Mouse (Mus musculus): ENCODE measurements around the gene G6pc3. TPM values are rescaled to one million over a fixed set of nuclear protein-coding genes. Genes with fewer than 3 reads are reported as not detected.

The G6pc3 gene
- polyA plus RNA-seq, 1 experiment from 2014 or later = 27.6 TPM

GRCm38 (mm10) chr11:102159781-102160180, 29.6 kb upstream of the G6pc3 start:
- Histone ChIP-seq H3K27me3 (no peaks in the 10 kb centered on the region), H3K9me3 (no peaks in the 10 kb centered on the region), H3K4me3 (no peak overlapping the region), H3K4me2 (no peak overlapping the region), H3K27ac (no peak overlapping the region), H3K4me1 (peaks cover 5% of the 10 kb centered on the region; the same call in 1 of the 2 replicates), H3K9ac (no peak overlapping the region), H3K36me3 (peaks cover 36% of the 10 kb centered on the region)
- no peak for ATAC-seq (ENCODE audit: insufficient number of reproducible peaks, low FRiP score, low TSS enrichment, low read depth)
- 66% methylated on average over 5 of the region's 5 CpGs for WGBS

DNA sequence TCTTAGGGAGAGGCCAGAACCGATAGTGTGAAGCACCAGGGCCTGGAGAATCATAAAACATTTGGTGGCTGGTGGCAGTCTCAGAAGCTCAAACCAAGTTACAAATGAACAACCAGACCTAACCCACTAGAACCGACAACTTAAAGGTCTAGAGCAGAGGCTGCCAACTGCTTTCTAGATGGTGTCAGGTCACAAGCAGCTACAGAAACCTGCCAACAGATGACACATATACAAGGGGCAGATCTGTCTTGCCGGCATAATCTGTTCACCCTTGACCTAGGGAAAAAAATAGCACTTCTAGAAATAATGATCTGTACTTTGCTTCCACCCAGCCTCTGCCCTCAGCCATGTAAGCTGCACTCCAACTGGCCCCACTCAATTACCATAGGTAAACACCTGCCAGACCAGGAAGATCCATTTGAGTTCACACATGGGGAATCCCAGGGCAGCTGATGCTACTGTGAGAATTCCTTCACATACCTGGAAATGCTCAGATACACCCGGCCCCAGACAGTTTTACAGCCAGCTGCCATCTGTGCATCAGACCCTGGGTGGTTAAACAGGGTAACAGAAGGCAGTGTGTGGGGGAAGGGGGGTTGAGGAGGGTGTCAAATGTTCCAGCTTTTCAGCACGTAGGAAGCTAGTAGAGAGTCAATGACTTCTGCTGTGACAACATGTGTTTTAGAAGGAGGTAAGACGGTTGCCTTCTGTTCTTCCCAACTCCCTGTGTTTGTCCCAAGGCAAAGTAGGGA, 23.3 kb upstream of the G6pc3 start:
- Histone ChIP-seq H3K4me2 (no peak overlapping the region), H3K27ac (no peak overlapping the region), H3K4me3 (no peak overlapping the region), H3K4me1 (0 out of 2 replicates have a peak, but pooled peaks cover 2% of the 10 kb centered on the region), H3K27me3 (no peaks in the 10 kb centered on the region), H3K9ac (no peak overlapping the region), H3K36me3 (peaks cover 81% of the 10 kb centered on the region), H3K9me3 (no peaks in the 10 kb centered on the region)
- 32% methylated on average over 6 of the region's 6 CpGs for WGBS
- 0 out of 2 replicates have a peak, but pooled peaks have one; percentile 40 for ATAC-seq (ENCODE audit: insufficient number of reproducible peaks, low FRiP score, low TSS enrichment, low read depth)

- Histone ChIP-seq H3K9ac (no peak overlapping the region), H3K27ac (no peak overlapping the region), H3K4me1 (0 out of 2 replicates have a peak, but pooled peaks cover 2% of the 10 kb centered on the region), H3K4me2 (no peak overlapping the region), H3K36me3 (peaks cover 74% of the 10 kb centered on the region), H3K4me3 (no peak overlapping the region), H3K27me3 (no peaks in the 10 kb centered on the region), H3K9me3 (no peaks in the 10 kb centered on the region)
- ATAC-seq (ENCODE audit: insufficient number of reproducible peaks, low FRiP score, low TSS enrichment, low read depth) = no peak
- 85% methylated on average over 5 of the region's 5 CpGs for WGBS
Observed at GRCm38 (mm10) chr11:102167539-102167938, 21.9 kb upstream of the G6pc3 start.

- Histone ChIP-seq H3K4me1 (0 out of 2 replicates have a peak, but pooled peaks cover 2% of the 10 kb centered on the region), H3K36me3 (peaks cover 67% of the 10 kb centered on the region)
- whole genome bisulfite sequencing = 83% methylated on average over 5 of the region's 5 CpGs
Observed at GRCm38 (mm10) chr11:102168689-102169088, 20.7 kb upstream of the G6pc3 start.

DNA sequence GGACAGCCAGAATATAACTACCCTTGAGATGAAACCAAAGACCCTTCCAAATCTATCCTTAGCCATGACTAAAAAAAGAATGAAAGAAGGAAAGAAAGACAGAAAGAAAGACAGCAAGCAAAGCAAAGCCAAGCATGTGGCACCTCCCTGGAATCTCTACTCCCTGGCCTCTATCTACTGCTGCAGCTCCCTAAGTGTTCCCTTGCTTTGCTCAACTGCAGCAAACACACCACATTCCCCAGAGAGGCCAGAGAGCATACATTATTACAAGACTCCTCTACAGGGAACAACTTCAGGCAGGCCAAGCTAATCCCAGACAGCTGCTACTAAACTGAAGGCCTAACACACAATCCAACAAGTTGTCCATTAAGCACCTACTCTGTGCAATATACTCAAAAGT, 9.6 kb upstream of the G6pc3 start:
- Histone ChIP-seq H3K9me3 (no peaks in the 10 kb centered on the region), H3K4me3 (no peak overlapping the region), H3K4me1 (peaks cover 12% of the 10 kb centered on the region), H3K27me3 (no peaks in the 10 kb centered on the region), H3K4me2 (no peak overlapping the region), H3K27ac (no peak overlapping the region), H3K9ac (no peak overlapping the region), H3K36me3 (peaks cover 46% of the 10 kb centered on the region)
- ATAC-seq (ENCODE audit: insufficient number of reproducible peaks, low FRiP score, low TSS enrichment, low read depth) = no peak

More at GRCm38 (mm10) chr11:102168689-102169088, 20.7 kb upstream of the G6pc3 start:
- Histone ChIP-seq H3K9me3 (no peaks in the 10 kb centered on the region), H3K27me3 (no peaks in the 10 kb centered on the region), H3K4me3 (no peak overlapping the region), H3K4me2 (no peak overlapping the region), H3K9ac (no peak overlapping the region), H3K27ac (no peak overlapping the region)
- no peak for ATAC-seq (ENCODE audit: insufficient number of reproducible peaks, low FRiP score, low TSS enrichment, low read depth)

GRCm38 (mm10) chr11:102184253-102184645, 5.2 kb upstream of the G6pc3 start:
- Histone ChIP-seq H3K27ac (peak overlapping the region; percentile 95), H3K36me3 (peaks cover 12% of the 10 kb centered on the region; the same call in 1 of the 2 replicates), H3K4me3 (peak overlapping the region; percentile 89), H3K4me2 (peak overlapping the region; percentile 59), H3K27me3 (no peaks in the 10 kb centered on the region), H3K4me1 (peaks cover 23% of the 10 kb centered on the region), H3K9me3 (no peaks in the 10 kb centered on the region), H3K9ac (peak overlapping the region; percentile 85)
- WGBS = under 1% methylated on average over 7 of the region's 7 CpGs
- no peak for ATAC-seq (ENCODE audit: insufficient number of reproducible peaks, low FRiP score, low TSS enrichment, low read depth)

GRCm38 (mm10) chr11:102184646-102185495, 4.5 kb upstream of the G6pc3 start, which contains the start of gene Lsm12:
Gene Lsm12, minus strand, starts transcription at chr11:102185296.
- Histone ChIP-seq H3K9ac (peak within 1 kb of the TSS; percentile 85), H3K9me3 (no peaks in the 10 kb centered on the region), H3K4me2 (peak within 1 kb of the TSS; percentile 59), H3K36me3 (peaks cover 10% of the 10 kb centered on the region; the same call in 1 of the 2 replicates), H3K27me3 (no peaks in the 10 kb centered on the region), H3K27ac (peak within 1 kb of the TSS; percentile 95), H3K4me3 (peak within 1 kb of the TSS; percentile 89), H3K4me1 (peaks cover 25% of the 10 kb centered on the region)
- WGBS = 1% methylated on average over 67 of the region's 70 CpGs
- ATAC-seq (ENCODE audit: insufficient number of reproducible peaks, low FRiP score, low TSS enrichment, low read depth) = peak; percentile 82

DNA sequence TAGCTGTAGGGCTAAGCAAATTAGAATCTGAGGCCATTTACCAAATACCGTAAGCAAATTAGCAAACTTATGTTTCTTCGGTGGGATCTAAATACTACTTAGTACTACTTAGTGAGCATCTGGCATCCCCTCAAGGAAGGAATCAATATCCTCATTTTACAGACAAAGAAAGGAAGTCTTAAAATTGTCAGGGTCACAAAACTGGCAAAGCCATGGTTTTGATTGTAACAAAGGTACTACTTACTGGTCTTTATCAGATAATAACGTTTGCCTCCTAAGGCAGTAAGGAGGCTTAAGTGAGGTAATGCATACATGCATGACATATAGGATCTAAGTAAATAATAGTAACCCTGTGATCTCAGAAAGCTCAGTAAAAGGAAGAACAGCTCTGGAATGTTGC, 3.7 kb upstream of the G6pc3 start:
- H3K27ac ChIP-seq = peak overlapping the region; percentile 95

GRCm38 (mm10) chr11:102186235-102186634, 3.2 kb upstream of the G6pc3 start:
- no peak overlapping the region for H3K9ac ChIP-seq
- H3K4me1 ChIP-seq = peaks cover 35% of the 10 kb centered on the region
- no peak overlapping the region for H3K27ac ChIP-seq
- WGBS = 71% methylated on average over 1 of the region's 1 CpGs
- H3K36me3 ChIP-seq = peaks cover 7% of the 10 kb centered on the region; the same call in 1 of the 2 replicates
- no peak overlapping the region for H3K4me3 ChIP-seq
- no peak for ATAC-seq (ENCODE audit: insufficient number of reproducible peaks, low FRiP score, low TSS enrichment, low read depth)
- no peaks in the 10 kb centered on the region for H3K27me3 ChIP-seq
- H3K4me2 ChIP-seq = no peak overlapping the region
- H3K9me3 ChIP-seq = no peaks in the 10 kb centered on the region

More for the DNA sequence above, 3.7 kb upstream of the G6pc3 start:
- no peak for ATAC-seq (ENCODE audit: insufficient number of reproducible peaks, low FRiP score, low TSS enrichment, low read depth)
- Histone ChIP-seq H3K9me3 (no peaks in the 10 kb centered on the region), H3K4me2 (peak overlapping the region; percentile 59), H3K4me3 (peak overlapping the region; percentile 89), H3K36me3 (peaks cover 10% of the 10 kb centered on the region; the same call in 1 of the 2 replicates), H3K9ac (no peak overlapping the region), H3K27me3 (no peaks in the 10 kb centered on the region), H3K4me1 (peaks cover 29% of the 10 kb centered on the region)
- WGBS = 45% methylated on average over 3 of the region's 3 CpGs

GRCm38 (mm10) chr11:102188980-102189379, 440 bp upstream of the G6pc3 start:
- whole genome bisulfite sequencing = 66% methylated on average over 6 of the region's 6 CpGs
- Histone ChIP-seq H3K36me3 (peaks cover 13% of the 10 kb centered on the region), H3K27me3 (no peaks in the 10 kb centered on the region), H3K9ac (no peak overlapping the region), H3K4me2 (peak overlapping the region; percentile 88), H3K9me3 (no peaks in the 10 kb centered on the region), H3K4me3 (peak overlapping the region; percentile 60), H3K27ac (no peak overlapping the region), H3K4me1 (peaks cover 28% of the 10 kb centered on the region)
- no peak for ATAC-seq (ENCODE audit: insufficient number of reproducible peaks, low FRiP score, low TSS enrichment, low read depth)

DNA sequence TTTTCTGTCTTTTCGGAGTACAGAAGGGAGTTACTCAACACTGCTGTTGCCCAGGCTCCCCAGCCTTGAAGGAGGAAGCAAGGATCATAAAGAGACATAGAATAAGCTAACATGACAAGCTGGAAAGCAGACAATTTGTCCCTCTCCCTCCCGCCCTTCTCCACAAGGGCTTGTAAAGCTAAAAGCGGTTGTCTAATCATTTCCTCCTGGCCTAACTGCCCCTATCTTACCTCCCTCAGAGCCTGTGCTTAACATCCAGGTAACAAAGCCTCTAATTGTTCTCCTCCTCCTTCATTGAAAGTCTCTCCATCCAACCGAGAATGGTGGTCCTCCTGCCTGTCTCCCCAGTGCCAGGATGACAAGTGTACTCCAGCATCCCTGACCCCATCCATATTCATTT, 1.4 kb downstream of the G6pc3 start:
- Histone ChIP-seq H3K27me3 (no peaks in the 10 kb centered on the region), H3K4me1 (peaks cover 23% of the 10 kb centered on the region), H3K27ac (0 out of 2 replicates have a peak overlapping the region, but pooled peaks have one; percentile 19), H3K4me2 (peak overlapping the region; percentile 88; the same call in 1 of the 2 replicates), H3K36me3 (peaks cover 32% of the 10 kb centered on the region), H3K9me3 (no peaks in the 10 kb centered on the region), H3K4me3 (peak overlapping the region; percentile 60; the same call in 1 of the 2 replicates), H3K9ac (no peak overlapping the region)
- WGBS = 36% methylated on average over 4 of the region's 4 CpGs
- ATAC-seq (ENCODE audit: insufficient number of reproducible peaks, low FRiP score, low TSS enrichment, low read depth) = no peak
